Mouse (Mus musculus) heart, embryonic 10.5 days (tissue): ENCODE measurements at regions not wholly inside any gene's neighbourhood (a gene's known extent, or its start where the extent isn't known, plus 50 kb on each side); places are given as distances from the start of the nearest gene placed in this dataset.
A peak's percentile ranks its signal among the peaks of the same experiment; 100 is the strongest.

Experiments
- DNase-seq: peaks from one replicate; pipeline ENCODE4 v3.0.0-alpha.2; 2017; ENCODE audit warnings: low spot score
- H3K27ac ChIP-seq: fragments of 300-500 bp; sonication (generic); 2 replicates; pipeline ENCODE4 v1.5.1; 2016; ENCODE audit warnings: mild to moderate bottlenecking
- H3K27me3 ChIP-seq: fragments of 300-500 bp; sonication (generic); 2 replicates; pipeline ENCODE4 v1.6.1; 2016; ENCODE audit warnings: mild to moderate bottlenecking; ENCODE audit not compliant: poor library complexity, insufficient read depth, severe bottlenecking
- H3K36me3 ChIP-seq: fragments of 300-500 bp; sonication (generic); 2 replicates; pipeline ENCODE4 v1.6.1; 2016; ENCODE audit warnings: mild to moderate bottlenecking, moderate library complexity
- H3K4me1 ChIP-seq: fragments of 300-500 bp; sonication (generic); 2 replicates; pipeline ENCODE4 v1.6.1; 2016; ENCODE audit warnings: mild to moderate bottlenecking
- H3K4me3 ChIP-seq: fragments of 300-500 bp; sonication (generic); 2 replicates; pipeline ENCODE4 v1.5.1; 2016; ENCODE audit warnings: mild to moderate bottlenecking, moderate library complexity
- H3K9me3 ChIP-seq: fragments of 300-500 bp; sonication (generic); 2 replicates; pipeline ENCODE4 v1.6.1; 2016; ENCODE audit warnings: mild to moderate bottlenecking, moderate library complexity
- WGBS: fragments of 180-500 bp; shearing (Covaris S2); methylation state at CpG from one replicate; pipeline ENCODE4 v1.1.7; 2016; 5-methylcytosine and 5-hydroxymethylcytosine counted together

GRCm38 (mm10) chr8:30630332-30630731 lies 2798.2 kb upstream of the 5930422O12Rik start:
- DNase-seq = no peak
- Histone ChIP-seq H3K4me1 (no peaks in the 10 kb centered on the region), H3K36me3 (no peaks in the 10 kb centered on the region), H3K27ac (no peak overlapping the region), H3K4me3 (no peak overlapping the region), H3K27me3 (no peaks in the 10 kb centered on the region), H3K9me3 (no peaks in the 10 kb centered on the region)
- 72% methylated on average over 5 of the region's 5 CpGs for WGBS

DNA sequence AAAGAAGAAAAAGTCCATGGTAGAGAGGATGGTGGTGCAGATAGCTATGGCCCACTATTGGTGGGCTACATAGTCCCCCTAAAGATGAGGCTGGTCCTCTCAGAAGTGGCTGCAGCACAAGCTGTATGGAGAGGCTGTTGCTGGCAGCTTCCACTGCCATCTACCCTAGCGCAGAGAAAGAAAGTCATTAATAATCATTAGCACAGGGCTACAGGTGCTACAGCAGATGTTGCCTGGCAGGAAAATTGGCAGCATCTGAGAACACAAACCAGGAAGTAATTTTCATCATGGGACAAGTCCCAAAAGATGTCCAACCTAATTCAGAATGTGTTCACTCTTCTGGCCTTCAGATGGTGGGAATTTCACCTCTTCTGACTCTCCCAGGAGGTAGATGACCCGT lies 2791.7 kb upstream of the 5930422O12Rik start:
- Histone ChIP-seq H3K9me3 (no peaks in the 10 kb centered on the region), H3K4me1 (no peaks in the 10 kb centered on the region), H3K27me3 (no peaks in the 10 kb centered on the region), H3K4me3 (no peak overlapping the region), H3K36me3 (no peaks in the 10 kb centered on the region), H3K27ac (no peak overlapping the region)
- WGBS = 83% methylated on average over 2 of the region's 2 CpGs
- no peak for DNase-seq

DNA sequence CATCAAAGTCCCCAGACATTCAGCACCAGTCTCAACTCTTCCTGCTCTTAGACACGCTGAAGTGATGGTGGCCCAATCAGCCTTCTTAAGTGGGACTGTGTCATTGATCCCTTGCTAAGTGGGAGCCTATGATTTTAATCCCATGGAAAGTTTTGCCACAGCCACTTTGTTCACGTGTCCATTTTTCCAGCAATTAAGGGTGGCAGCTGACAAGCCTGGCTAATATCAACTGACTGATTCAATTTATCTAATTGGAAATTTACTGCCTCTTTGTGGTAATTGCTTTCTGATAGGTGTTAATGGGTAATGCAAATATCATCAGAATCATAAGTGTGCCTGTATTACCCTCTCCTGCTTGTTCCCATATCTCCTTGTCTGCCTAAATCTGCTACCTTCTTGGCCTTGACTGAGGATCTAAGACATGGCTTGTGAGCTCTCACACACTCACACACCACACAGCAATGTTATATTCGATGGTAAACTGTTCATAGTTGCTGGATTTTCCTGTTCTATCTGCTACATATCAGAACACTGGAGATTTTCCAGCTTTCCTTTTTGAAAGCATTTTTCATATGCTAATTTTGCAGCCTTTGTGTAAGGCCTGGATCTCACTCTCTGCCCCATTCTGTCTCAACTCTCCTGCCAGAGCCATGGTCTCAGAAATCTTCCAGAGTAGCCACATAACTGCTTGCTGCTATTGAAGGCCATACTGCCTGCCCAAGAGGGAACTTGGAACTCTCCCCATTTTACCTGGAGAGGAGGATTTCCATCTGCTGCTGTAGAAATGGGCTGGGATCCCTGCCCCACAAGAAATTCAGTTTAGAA lies 2785.4 kb upstream of the 5930422O12Rik start:
- Histone ChIP-seq H3K4me3 (no peak overlapping the region), H3K27ac (no peak overlapping the region), H3K9me3 (no peaks in the 10 kb centered on the region), H3K4me1 (0 out of 2 replicates have a peak, but pooled peaks cover 3% of the 10 kb centered on the region), H3K36me3 (no peaks in the 10 kb centered on the region), H3K27me3 (no peaks in the 10 kb centered on the region)
- 53% methylated on average over 3 of the region's 3 CpGs for WGBS
- DNase-seq = no peak

DNA sequence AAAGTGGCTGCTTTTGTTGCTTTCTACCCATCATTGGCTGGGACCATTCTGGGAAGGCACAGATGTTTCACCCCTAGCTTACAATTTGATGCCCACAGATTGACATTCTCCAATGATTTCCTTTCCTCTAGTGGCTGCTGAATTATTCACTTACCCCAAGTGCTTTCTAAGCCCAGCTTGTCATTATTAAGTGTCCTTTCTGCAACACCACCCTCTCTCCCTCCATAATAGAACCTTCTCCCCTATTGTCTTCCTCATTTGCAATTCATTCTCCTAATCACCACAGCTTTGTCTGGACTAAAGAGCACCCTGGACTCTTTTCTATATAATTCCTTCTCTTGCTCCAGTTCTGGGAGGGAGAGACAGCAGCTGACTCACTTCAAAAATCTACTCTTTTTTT lies 2780.0 kb upstream of the 5930422O12Rik start:
- Histone ChIP-seq H3K4me1 (no peaks in the 10 kb centered on the region), H3K9me3 (no peaks in the 10 kb centered on the region), H3K27ac (no peak overlapping the region), H3K27me3 (no peaks in the 10 kb centered on the region), H3K4me3 (no peak overlapping the region), H3K36me3 (no peaks in the 10 kb centered on the region)
- DNase-seq = no peak

DNA sequence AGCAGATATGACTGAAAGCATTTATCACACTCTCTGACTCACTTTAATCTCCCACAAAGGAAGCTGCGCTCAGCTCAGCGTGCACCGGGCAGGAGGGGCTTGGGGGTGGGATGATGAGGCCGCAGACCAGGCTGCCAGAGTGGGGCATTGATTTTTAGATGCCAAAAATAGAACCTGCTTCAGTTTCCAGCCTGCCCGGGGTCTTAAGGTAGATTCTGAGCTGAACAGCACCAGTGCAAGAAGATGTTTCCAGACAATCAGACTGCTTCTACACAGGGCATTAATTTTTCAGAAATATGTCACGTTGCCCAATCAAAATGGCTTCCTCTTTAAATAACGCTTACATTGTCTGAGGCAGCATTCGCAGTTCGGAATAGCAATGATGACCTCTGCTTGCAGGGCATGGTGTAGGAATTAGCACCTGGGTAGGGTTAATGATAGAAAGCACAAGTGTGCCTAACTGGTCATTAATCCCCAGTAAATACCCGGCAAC lies 2772.7 kb upstream of the 5930422O12Rik start:
- WGBS = 49% methylated on average over 10 of the region's 10 CpGs
- no peak for DNase-seq
- Histone ChIP-seq H3K27me3 (no peaks in the 10 kb centered on the region), H3K4me1 (peaks cover 14% of the 10 kb centered on the region), H3K9me3 (0 out of 2 replicates have a peak, but pooled peaks cover 3% of the 10 kb centered on the region), H3K27ac (peak overlapping the region; percentile 38), H3K4me3 (no peak overlapping the region), H3K36me3 (no peaks in the 10 kb centered on the region)

DNA sequence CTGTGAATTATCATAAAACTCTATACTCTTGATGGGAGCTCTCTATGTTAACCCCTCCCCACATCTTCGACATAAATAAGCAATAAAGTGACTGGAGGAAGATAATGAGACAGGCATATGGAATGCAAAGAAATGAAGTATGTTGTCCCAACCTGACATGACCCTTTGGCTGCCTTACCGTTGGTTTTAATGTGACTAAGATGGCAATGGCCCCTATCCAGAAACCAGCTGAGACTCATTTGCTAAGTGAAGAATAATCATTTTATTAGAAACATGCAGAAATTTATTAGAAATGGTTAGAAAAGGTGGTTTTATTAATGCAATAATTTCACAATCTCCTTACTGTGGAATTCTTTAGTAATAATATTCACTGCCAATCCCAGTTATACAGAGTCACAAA lies 2767.2 kb upstream of the 5930422O12Rik start:
- peaks cover 4% of the 10 kb centered on the region for H3K4me1 ChIP-seq
- no peaks in the 10 kb centered on the region for H3K27me3 ChIP-seq
- 0 out of 2 replicates have a peak, but pooled peaks cover 3% of the 10 kb centered on the region for H3K9me3 ChIP-seq
- DNase-seq = no peak
- 79% methylated on average over 2 of the region's 2 CpGs for WGBS
- no peak overlapping the region for H3K4me3 ChIP-seq
- no peaks in the 10 kb centered on the region for H3K36me3 ChIP-seq
- H3K27ac ChIP-seq = no peak overlapping the region

- DNase-seq = no peak
- Histone ChIP-seq H3K27ac (no peak overlapping the region), H3K36me3 (no peaks in the 10 kb centered on the region), H3K27me3 (no peaks in the 10 kb centered on the region), H3K4me1 (no peaks in the 10 kb centered on the region), H3K4me3 (no peak overlapping the region), H3K9me3 (no peaks in the 10 kb centered on the region)
- WGBS = 66% methylated on average over 4 of the region's 4 CpGs
Measured at GRCm38 (mm10) chr8:30669451-30669850, 2759.1 kb upstream of the 5930422O12Rik start.

GRCm38 (mm10) chr8:30677423-30677822 lies 2751.1 kb upstream of the 5930422O12Rik start:
- 91% methylated on average over 1 of the region's 1 CpGs for WGBS
- Histone ChIP-seq H3K4me1 (no peaks in the 10 kb centered on the region), H3K27ac (no peak overlapping the region), H3K4me3 (no peak overlapping the region), H3K27me3 (no peaks in the 10 kb centered on the region), H3K36me3 (no peaks in the 10 kb centered on the region), H3K9me3 (no peaks in the 10 kb centered on the region)
- no peak for DNase-seq

DNA sequence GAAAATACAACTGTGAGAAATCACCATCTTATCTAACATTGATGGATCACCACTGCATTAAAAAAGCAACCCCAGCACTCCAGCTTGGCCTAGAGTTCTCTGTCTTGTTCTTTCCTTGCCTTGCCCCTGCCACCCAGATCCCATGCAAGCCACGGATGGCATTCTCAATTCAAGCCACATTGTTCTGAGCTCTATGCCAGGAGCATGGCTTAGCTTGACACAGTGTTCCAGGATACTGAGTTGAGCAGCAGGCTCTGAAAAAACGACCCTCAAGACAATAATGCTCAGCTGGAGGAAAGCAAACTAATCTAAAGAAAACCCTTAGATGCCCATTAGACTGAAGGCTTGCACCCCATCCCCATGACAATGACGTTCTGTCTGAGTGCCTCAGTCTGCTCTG lies 2746.3 kb upstream of the 5930422O12Rik start:
- WGBS = 59% methylated on average over 3 of the region's 3 CpGs
- Histone ChIP-seq H3K27ac (no peak overlapping the region), H3K9me3 (no peaks in the 10 kb centered on the region), H3K27me3 (no peaks in the 10 kb centered on the region), H3K36me3 (no peaks in the 10 kb centered on the region), H3K4me3 (no peak overlapping the region), H3K4me1 (no peaks in the 10 kb centered on the region)
- DNase-seq = no peak

DNA sequence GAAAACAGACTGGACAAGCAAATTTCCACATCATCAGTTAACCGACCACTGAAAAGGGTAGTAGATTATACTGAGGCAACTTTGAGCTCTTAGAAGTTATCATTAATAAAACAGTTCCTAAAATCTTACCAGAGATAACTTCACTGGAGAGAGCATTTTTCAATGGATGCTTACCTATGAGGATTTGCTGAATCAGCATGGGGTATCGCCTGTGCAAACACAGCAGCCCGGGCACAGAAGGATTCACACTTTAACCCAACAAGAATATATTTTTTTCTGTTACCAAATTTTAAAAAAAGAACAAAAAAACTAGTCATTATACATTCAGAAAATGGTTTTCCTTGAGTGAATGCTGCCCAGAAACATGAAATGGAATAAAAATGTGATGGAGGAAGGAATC lies 2742.0 kb upstream of the 5930422O12Rik start:
- WGBS = 76% methylated on average over 3 of the region's 3 CpGs
- H3K4me3 ChIP-seq = no peak overlapping the region

GRCm38 (mm10) chr8:30694126-30694525 lies 2734.4 kb upstream of the 5930422O12Rik start:
- H3K4me1 ChIP-seq = no peaks in the 10 kb centered on the region
- no peak overlapping the region for H3K27ac ChIP-seq
- no peak for DNase-seq
- H3K36me3 ChIP-seq = no peaks in the 10 kb centered on the region
- WGBS = 77% methylated on average over 3 of the region's 3 CpGs
- H3K9me3 ChIP-seq = no peaks in the 10 kb centered on the region
- H3K4me3 ChIP-seq = no peak overlapping the region
- no peaks in the 10 kb centered on the region for H3K27me3 ChIP-seq

More for the DNA sequence above, 2742.0 kb upstream of the 5930422O12Rik start:
- no peak for DNase-seq
- H3K27ac ChIP-seq = no peak overlapping the region
- no peaks in the 10 kb centered on the region for H3K4me1 ChIP-seq
- H3K36me3 ChIP-seq = no peaks in the 10 kb centered on the region
- H3K27me3 ChIP-seq = no peaks in the 10 kb centered on the region
- no peaks in the 10 kb centered on the region for H3K9me3 ChIP-seq

DNA sequence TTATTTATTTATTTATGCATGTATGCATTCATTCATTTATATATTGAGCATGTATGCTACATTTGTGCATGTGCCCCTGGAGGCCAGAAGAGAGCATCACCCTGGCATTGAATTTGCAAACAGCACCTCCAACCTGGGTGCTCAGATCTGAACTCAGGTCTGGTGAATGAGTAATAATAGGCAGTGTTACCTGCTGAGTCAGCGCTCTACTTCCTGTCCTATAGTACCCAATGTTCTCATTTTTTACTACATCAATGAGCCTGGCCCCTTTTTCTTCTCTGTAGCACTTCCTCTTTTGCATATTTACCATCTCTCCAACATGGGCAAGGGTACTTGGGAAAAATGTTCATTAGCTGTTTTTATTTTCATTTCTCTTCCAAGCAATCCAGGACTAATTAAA lies 2711.9 kb upstream of the 5930422O12Rik start:
- no peak for DNase-seq
- Histone ChIP-seq H3K27me3 (no peaks in the 10 kb centered on the region), H3K4me3 (no peak overlapping the region), H3K27ac (no peak overlapping the region), H3K4me1 (no peaks in the 10 kb centered on the region), H3K9me3 (no peaks in the 10 kb centered on the region), H3K36me3 (no peaks in the 10 kb centered on the region)
- WGBS = 69% methylated on average over 1 of the region's 1 CpGs

- no peaks in the 10 kb centered on the region for H3K36me3 ChIP-seq
- no peak overlapping the region for H3K27ac ChIP-seq
- no peak overlapping the region for H3K4me3 ChIP-seq
- no peaks in the 10 kb centered on the region for H3K27me3 ChIP-seq
- no peak for DNase-seq
- no peaks in the 10 kb centered on the region for H3K9me3 ChIP-seq
- no peaks in the 10 kb centered on the region for H3K4me1 ChIP-seq
Measured at GRCm38 (mm10) chr8:30730366-30730765, 2698.1 kb upstream of the 5930422O12Rik start.
